Mouse (Mus musculus): ENCODE results near the gene Chmp6.

Gene Chmp6

GRCm38 (mm10) chr11:119934773-119935172 lies 21.5 kb downstream of the Chmp6 start:
- in situ Hi-C loops (cut with MboI; ENCODE audit: low sequenced_read_pairs) = no loop called here

- in situ Hi-C loops (cut with MboI; ENCODE audit: low sequenced_read_pairs) = no loop called here
Measured at GRCm38 (mm10) chr11:119935457-119935856, 22.2 kb downstream of the Chmp6 start.

- in situ Hi-C loops (cut with MboI; ENCODE audit: low sequenced_read_pairs) = no loop called here
Measured at GRCm38 (mm10) chr11:119936456-119936855, 23.2 kb downstream of the Chmp6 start.

GRCm38 (mm10) chr11:119937216-119937615 lies 24.0 kb downstream of the Chmp6 start:
- in situ Hi-C loops (cut with MboI; ENCODE audit: low sequenced_read_pairs) = no loop called here

GRCm38 (mm10) chr11:119937772-119938502 lies 24.7 kb downstream of the Chmp6 start:
- in situ Hi-C loops (cut with MboI; ENCODE audit: low sequenced_read_pairs) = no loop called here

- in situ Hi-C loops (cut with MboI; ENCODE audit: low sequenced_read_pairs) = no loop called here
Measured at GRCm38 (mm10) chr11:119939073-119939710, 26.0 kb downstream of the Chmp6 start.

GRCm38 (mm10) chr11:119939711-119940106 lies 26.5 kb downstream of the Chmp6 start:
- in situ Hi-C loops (cut with MboI; ENCODE audit: low sequenced_read_pairs) = no loop called here

GRCm38 (mm10) chr11:119940142-119940541 lies 26.9 kb downstream of the Chmp6 start:
- in situ Hi-C loops (cut with MboI; ENCODE audit: low sequenced_read_pairs) = no loop called here

GRCm38 (mm10) chr11:119941794-119942193 lies 28.6 kb downstream of the Chmp6 start:
- in situ Hi-C loops (cut with MboI; ENCODE audit: low sequenced_read_pairs) = no loop called here

GRCm38 (mm10) chr11:119942201-119942726 lies 29.0 kb downstream of the Chmp6 start:
- in situ Hi-C loops (cut with MboI; ENCODE audit: low sequenced_read_pairs) = no loop called here

- in situ Hi-C loops (cut with MboI; ENCODE audit: low sequenced_read_pairs) = no loop called here
Measured at GRCm38 (mm10) chr11:119942727-119943427, 29.6 kb downstream of the Chmp6 start, which contains the start of gene Baiap2. Baiap2 (plus strand) TSS chr11:119942763.

- in situ Hi-C loops (cut with MboI; ENCODE audit: low sequenced_read_pairs) = no loop called here
Measured at GRCm38 (mm10) chr11:119943428-119943988, 30.3 kb downstream of the Chmp6 start.

- in situ Hi-C loops (cut with MboI; ENCODE audit: low sequenced_read_pairs) = no loop called here
Measured at GRCm38 (mm10) chr11:119945343-119945742, 32.1 kb downstream of the Chmp6 start.

- in situ Hi-C loops (cut with MboI; ENCODE audit: low sequenced_read_pairs) = no loop called here
Measured at GRCm38 (mm10) chr11:119947426-119947825, 34.2 kb downstream of the Chmp6 start.

- in situ Hi-C loops (cut with MboI; ENCODE audit: low sequenced_read_pairs) = no loop called here
Measured at GRCm38 (mm10) chr11:119947897-119948296, 34.7 kb downstream of the Chmp6 start.

- in situ Hi-C loops (cut with MboI; ENCODE audit: low sequenced_read_pairs) = no loop called here
Measured at GRCm38 (mm10) chr11:119948305-119948704, 35.1 kb downstream of the Chmp6 start.

GRCm38 (mm10) chr11:119948803-119949202 lies 35.6 kb downstream of the Chmp6 start:
- in situ Hi-C loops (cut with MboI; ENCODE audit: low sequenced_read_pairs) = no loop called here

- in situ Hi-C loops (cut with MboI; ENCODE audit: low sequenced_read_pairs) = no loop called here
Measured at GRCm38 (mm10) chr11:119950535-119950934, 37.3 kb downstream of the Chmp6 start.

GRCm38 (mm10) chr11:119951326-119951725 lies 38.1 kb downstream of the Chmp6 start:
- in situ Hi-C loops (cut with MboI; ENCODE audit: low sequenced_read_pairs) = no loop called here

GRCm38 (mm10) chr11:119952429-119953224 lies 39.4 kb downstream of the Chmp6 start:
- in situ Hi-C loops (cut with MboI; ENCODE audit: low sequenced_read_pairs) = no loop called here
